9 mouse cellular contexts compared by ENCODE assay signal in the genomic region with DNA sequence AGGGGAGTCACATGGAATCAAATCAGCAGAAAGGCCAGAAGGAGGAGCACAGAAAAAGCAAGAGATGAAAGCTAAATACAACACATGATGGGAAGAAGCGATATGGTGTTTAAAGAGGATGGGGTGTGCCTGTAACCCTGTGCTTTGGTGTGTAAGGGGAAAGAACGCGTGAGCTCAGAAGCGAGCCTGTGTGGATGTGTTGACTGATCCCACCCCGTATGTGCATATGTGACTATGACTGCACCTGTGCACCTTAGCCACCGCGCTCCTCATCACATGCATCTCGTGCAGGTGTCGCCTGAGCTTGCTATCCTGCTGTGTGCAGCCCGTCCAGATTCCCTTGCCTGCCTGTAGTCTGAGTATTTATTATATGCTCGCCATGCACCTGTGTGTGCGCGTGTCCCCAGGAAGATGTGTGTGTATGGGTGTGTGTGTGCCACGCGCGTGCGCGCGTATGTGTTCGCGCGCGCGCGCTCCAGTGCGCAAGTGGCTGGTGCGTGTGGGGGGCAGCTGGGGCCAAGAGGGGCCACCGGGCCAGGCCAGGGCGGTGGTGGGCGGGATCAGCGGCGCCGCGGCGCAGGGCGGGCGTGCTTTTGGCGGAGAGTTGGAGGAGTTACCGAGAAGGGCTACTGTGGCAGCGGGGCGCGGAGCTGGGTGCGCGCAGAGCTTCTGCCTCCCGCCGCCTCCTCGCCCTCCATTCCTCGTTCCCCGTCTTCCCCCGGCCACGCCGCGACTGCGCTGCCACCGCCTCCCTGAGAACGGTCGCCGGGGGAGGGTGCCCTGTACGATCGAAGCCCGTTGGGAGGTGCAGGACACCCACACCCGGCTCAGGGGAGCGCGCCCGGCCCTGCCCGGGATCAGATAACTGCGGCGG. TPM values are rescaled to one million over a fixed set of nuclear protein-coding genes. Genes with fewer than 3 reads are reported as not detected.
A peak's percentile ranks its signal among the peaks of the same experiment; 100 is the strongest.
DNase-seq lines count a peak whose midpoint lies in the region; ATAC-seq and TF ChIP-seq lines count a peak whose summit lies in the region.
"Had no signal": no experiment of that assay in that cellular context is flagged by ENCODE, and none has a peak within 500 bp of the region (broad histone marks: within the 10 kb centered on the region; RNA-seq: fewer than 3 reads in every experiment).

No protein-coding gene starts in this region.

- no peaks in the 10 kb centered on the region for H3K36me3 ChIP-seq in hindbrain, embryonic 16.5 days (ENCODE audit: control insufficient read depth, insufficient read depth, low read length)
- no peaks in the 10 kb centered on the region for H3K36me3 ChIP-seq in liver, embryonic 14.5 days (replicated peaks; ENCODE audit: control insufficient read depth, insufficient read depth, low read depth)
- no peaks in the 10 kb centered on the region for H3K36me3 ChIP-seq in small intestine, adult 2 months (ENCODE audit: control insufficient read depth, insufficient read depth, low read length)

- no peaks in the 10 kb centered on the region for H3K9me3 ChIP-seq in hindbrain, embryonic 16.5 days (ENCODE audit: control insufficient read depth, low read length)
- no peaks in the 10 kb centered on the region for H3K9me3 ChIP-seq in liver, embryonic 14.5 days (ENCODE audit: control insufficient read depth, low read length)

- intact Hi-C loops in heart, postnatal 25 days (cut with DNase I): loop anchor here (5.0 kb wide), 1 partner anchor 35 kb away; no protein-coding TSS in a partner anchor

- no peak for TF ChIP-seq EP300 in liver, embryonic 14.5 days (IDR thresholded peaks at IDR 0.05; ENCODE audit: low read depth)

- TF ChIP-seq POLR2A in small intestine, adult 2 months (IDR thresholded peaks at IDR 0.05; ENCODE audit: low read depth, low read length): no peak

- no peak for TF ChIP-seq CTCF in liver, embryonic 14.5 days (IDR thresholded peaks at IDR 0.05; ENCODE audit: low read depth)
- no peak for TF ChIP-seq CTCF in small intestine, adult 2 months (IDR thresholded peaks at IDR 0.05; ENCODE audit: extremely low read depth, insufficient read length, insufficient replicate concordance, low read depth, low read length)

- H3K4me3 ChIP-seq in hindbrain, embryonic 16.5 days (ENCODE audit: low read length): peak overlapping the region; percentile 76
- peak overlapping the region in 1 of 2 experiments; percentile 22; a peak in 2 of 4 replicates for H3K4me3 ChIP-seq in liver, embryonic 14.5 days (ENCODE audit: insufficient read depth in 1 of 2, low read depth in 2 of 2, low read length in 2 of 2)
- H3K4me3 ChIP-seq in small intestine, adult 2 months (ENCODE audit: low read depth, low read length): peak overlapping the region; percentile 49
- H3K4me3 ChIP-seq: erythroblast, embryonic 14.5 days had no signal

- H3K4me2 ChIP-seq in hindbrain, embryonic 16.5 days (ENCODE audit: low read length): peak overlapping the region; percentile 83
- H3K4me2 ChIP-seq in liver, embryonic 14.5 days (ENCODE audit: low read depth): peak overlapping the region; percentile 18

- peak overlapping the region; percentile 64 for H3K27ac ChIP-seq in hindbrain, embryonic 16.5 days (ENCODE audit: low read depth, low read length)
- H3K27ac ChIP-seq in liver, embryonic 14.5 days: no peak overlapping the region
- H3K27ac ChIP-seq in small intestine, adult 2 months (ENCODE audit: insufficient read depth, low read depth, low read length): no peak overlapping the region

- under 1% methylated on average over 55 of the region's 68 CpGs for WGBS in hindbrain, embryonic 16.5 days
- 2% methylated on average over 68 of the region's 68 CpGs for WGBS in liver, embryonic 14.5 days (ENCODE audit: insufficient replicate concordance)
- WGBS in small intestine, adult 2 months: 3% methylated on average over 68 of the region's 68 CpGs

- peak; percentile 93 for DNase-seq in heart, adult 11 months
- DNase-seq in heart, postnatal 25 days (ENCODE audit: low spot score): no peak
- DNase-seq in cerebellum, adult 11 months: peak; percentile 81
- DNase-seq in liver, embryonic 14.5 days (ENCODE audit: low read depth in 3 of 3, low spot score in 3 of 3): no peak
- DNase-seq in T-cell, adult 2 months (ENCODE audit: low spot score): no peak

- peak; percentile 53 for ATAC-seq in frontal cortex, adult (ENCODE audit: low TSS enrichment)
- peak; percentile 55 for ATAC-seq in hindbrain, embryonic 16.5 days
- no peak for ATAC-seq in liver, embryonic 14.5 days (ENCODE audit: insufficient read depth)

- H3K4me1 ChIP-seq in hindbrain, embryonic 16.5 days (ENCODE audit: control insufficient read depth, insufficient read depth, low read depth, low read length): peaks cover 32% of the 10 kb centered on the region
- H3K4me1 ChIP-seq in liver, embryonic 14.5 days (replicated peaks; ENCODE audit: control insufficient read depth in 2 of 2, insufficient read depth in 2 of 2, low read length in 1 of 2): no peaks in the 10 kb centered on the region
- H3K4me1 ChIP-seq in small intestine, adult 2 months (ENCODE audit: control insufficient read depth, insufficient read depth, insufficient read length, low read length): no peaks in the 10 kb centered on the region

- H3K27me3 ChIP-seq in hindbrain, embryonic 16.5 days (replicated peaks; ENCODE audit: control insufficient read depth, insufficient read depth, low read length): peaks cover 20% of the 10 kb centered on the region
- H3K27me3 ChIP-seq in liver, embryonic 14.5 days (ENCODE audit: control insufficient read depth, insufficient read depth, low read length): peaks cover 39% of the 10 kb centered on the region
- peaks cover 24% of the 10 kb centered on the region for H3K27me3 ChIP-seq in small intestine, adult 2 months (ENCODE audit: control insufficient read depth, insufficient read depth, low read length)

- peak overlapping the region; percentile 81 for H3K9ac ChIP-seq in hindbrain, embryonic 16.5 days (ENCODE audit: low read depth, low read length)
- H3K9ac ChIP-seq in liver, embryonic 14.5 days (replicated peaks): no peak overlapping the region

RNA-seq across cellular contexts. Expression of a gene that starts 0.5 kb away (rescaled TPM):
- 10 to 100 TPM; 25.2 to 28.6 TPM for total RNA-seq in heart, postnatal 25 days (2021)
- 4.2 and 4.3 TPM in 2 replicates for polyA plus RNA-seq in hindbrain, embryonic 16.5 days (2015; fragmentation: Nextera tagmentation; extraction: Ambion mirVana)
- 0.06 and 0.10 TPM in 2 replicates for polyA plus RNA-seq in liver, embryonic 14.5 days (2012; rRNA removed)
- not detected in 2 replicates for polyA plus RNA-seq in liver, embryonic 14.5 days (2014; fragmentation: Nextera tagmentation; extraction: Ambion mirVana)
- polyA plus RNA-seq in small intestine, adult 2 months (2012; rRNA removed): 0.81 and 1.0 TPM in 2 replicates

Comparison
In these comparisons a context has a peak if more than half of its experiments do, and no peak if none do; other contexts are left out.
1. DNase-seq: peak in heart, adult 11 months (single experiment) and cerebellum, adult 11 months (single experiment); none in heart, postnatal 25 days (single experiment), liver, embryonic 14.5 days (0 of 3) and T-cell, adult 2 months (single experiment).